Mouse (Mus musculus) myocyte (in vitro differentiated cells): ENCODE data around the gene Tmcc3. TPM values are rescaled to one million over a fixed set of nuclear protein-coding genes. Genes with fewer than 3 reads are reported as not detected.

ENCODE experiments used
- H3K27me3 ChIP-seq: one replicate; pipeline ENCODE4 v1.6.1; 2011; ENCODE audit not compliant: control insufficient read depth, insufficient read depth, insufficient read length
- H3K36me3 ChIP-seq: one replicate; pipeline ENCODE4 v1.6.1; 2011; ENCODE audit not compliant: control insufficient read depth, insufficient read depth
- H3K4me2 ChIP-seq: one replicate; pipeline ENCODE4 v1.6.1; 2011; ENCODE audit warnings: low read depth, control low read depth
- H3K4me3 ChIP-seq: one replicate; pipeline ENCODE4 v1.5.1; 2011; ENCODE audit warnings: mild to moderate bottlenecking, control low read depth, moderate library complexity
- H3K79me2 ChIP-seq: one replicate; pipeline ENCODE4 v1.6.1; 2011; ENCODE audit not compliant: control insufficient read depth, insufficient read depth
- H3ac ChIP-seq: one replicate; pipeline ENCODE4 v1.6.1; 2011; ENCODE audit not compliant: control insufficient read depth, insufficient read length
- CEBPB ChIP-seq: IDR thresholded peaks from 2 replicates; pipeline ENCODE4 v1.6.1; 2011; ENCODE audit warnings: mild to moderate bottlenecking, moderate library complexity; ENCODE audit not compliant: poor library complexity, insufficient read depth, severe bottlenecking
- E2F4 ChIP-seq: IDR thresholded peaks from one replicate; pipeline ENCODE4 v1.6.1; 2011; ENCODE audit warnings: mild to moderate bottlenecking, control low read depth, moderate library complexity; ENCODE audit not compliant: insufficient read depth
- MAX ChIP-seq: IDR thresholded peaks from one replicate; pipeline ENCODE4 v1.6.1; 2011; ENCODE audit warnings: low read depth, mild to moderate bottlenecking, control low read depth
- MYOD1 ChIP-seq, 3 experiments: IDR thresholded peaks; one replicate each; pipeline ENCODE4 v1.6.1; 2011; ENCODE audit warnings: control low read depth in 2 of 3, low read depth in 2 of 3, mild to moderate bottlenecking in 2 of 3, moderate library complexity in 1 of 3; ENCODE audit not compliant: insufficient read length in 2 of 3, control insufficient read depth in 1 of 3
- MYOG ChIP-seq, 3 experiments: IDR thresholded peaks; one replicate each; pipeline ENCODE4 v1.6.1; 2011; ENCODE audit warnings: control low read depth in 2 of 3, low read depth in 2 of 3, mild to moderate bottlenecking in 2 of 3; ENCODE audit not compliant: insufficient read length in 2 of 3, control insufficient read depth in 1 of 3, insufficient read depth in 1 of 3
- POLR2A ChIP-seq: IDR thresholded peaks from one replicate; pipeline ENCODE4 v1.6.1; 2011; ENCODE audit warnings: low read depth, mild to moderate bottlenecking, control low read depth, moderate library complexity; ENCODE audit not compliant: insufficient read length
- POLR2AphosphoS2 ChIP-seq: IDR thresholded peaks from one replicate; pipeline ENCODE4 v1.6.1; 2011; ENCODE audit warnings: low read depth, control low read depth; ENCODE audit not compliant: insufficient read length
- REST ChIP-seq: IDR thresholded peaks from one replicate; pipeline ENCODE4 v1.6.1; 2011; ENCODE audit warnings: mild to moderate bottlenecking, control low read depth, moderate library complexity; ENCODE audit not compliant: insufficient read depth, insufficient read length
- SRF ChIP-seq: IDR thresholded peaks from one replicate; pipeline ENCODE4 v1.6.1; 2011; ENCODE audit warnings: low read depth; ENCODE audit not compliant: control insufficient read depth, insufficient read length
- TCF12 ChIP-seq: IDR thresholded peaks from one replicate; pipeline ENCODE4 v1.6.1; 2011; ENCODE audit warnings: mild to moderate bottlenecking, control low read depth; ENCODE audit not compliant: poor library complexity, insufficient read depth, severe bottlenecking
- TCF3 ChIP-seq: IDR thresholded peaks from one replicate; pipeline ENCODE4 v1.6.1; 2011; ENCODE audit warnings: low read depth, control low read depth; ENCODE audit not compliant: insufficient read length
- USF1 ChIP-seq: IDR thresholded peaks from one replicate; pipeline ENCODE4 v1.6.1; 2011; ENCODE audit warnings: low read depth, mild to moderate bottlenecking, control low read depth, moderate library complexity
- polyA plus RNA-seq: library from polyadenylated mRNA; unstranded; fragments of >200 nt; fragmentation: generic; extraction: Trizol; gene quantifications from one replicate; pipeline ENCODE4 v1.2.1, GENCODE M21; 2012; ENCODE audit warnings: missing spikeins

Tmcc3 gene
- polyA plus RNA-seq, 1 experiment, result 16.6 TPM

GRCm38 (mm10) chr10:94619586-94619985, 307.8 kb downstream of the Tmcc3 start:
- Histone ChIP-seq H3K4me3 (no peak overlapping the region), H3K4me2 (no peak overlapping the region), H3K27me3 (no peaks in the 10 kb centered on the region), H3K79me2 (no peaks in the 10 kb centered on the region), H3K36me3 (no peaks in the 10 kb centered on the region), H3ac (no peak overlapping the region)
- no peak for TF ChIP-seq POLR2AphosphoS2
- TF ChIP-seq SRF, result no peak
- no peak for TF ChIP-seq MYOD1 (IDR thresholded peaks at IDR 0.05; ENCODE audit: control insufficient read depth in 1 of 3, insufficient read length in 2 of 3, low read depth in 2 of 3)
- TF ChIP-seq MYOG (IDR thresholded peaks at IDR 0.05; ENCODE audit: control insufficient read depth in 1 of 3, insufficient read depth in 1 of 3, insufficient read length in 2 of 3, low read depth in 2 of 3), result no peak

GRCm38 (mm10) chr10:94620561-94620960, 308.8 kb downstream of the Tmcc3 start:
- Histone ChIP-seq H3K79me2 (no peaks in the 10 kb centered on the region), H3ac (no peak overlapping the region), H3K4me2 (no peak overlapping the region), H3K36me3 (no peaks in the 10 kb centered on the region), H3K4me3 (no peak overlapping the region), H3K27me3 (no peaks in the 10 kb centered on the region)
- no peak for TF ChIP-seq REST
- no peak for TF ChIP-seq MAX
- TF ChIP-seq MYOG (IDR thresholded peaks at IDR 0.05; ENCODE audit: control insufficient read depth in 1 of 3, insufficient read depth in 1 of 3, insufficient read length in 2 of 3, low read depth in 2 of 3), result no peak
- TF ChIP-seq USF1, result no peak
- no peak for TF ChIP-seq MYOD1 (IDR thresholded peaks at IDR 0.05; ENCODE audit: control insufficient read depth in 1 of 3, insufficient read length in 2 of 3, low read depth in 2 of 3)
- TF ChIP-seq POLR2A, result no peak
- TF ChIP-seq CEBPB, result no peak
- no peak for TF ChIP-seq SRF
- no peak for TF ChIP-seq TCF12
- TF ChIP-seq TCF3, result no peak
- no peak for TF ChIP-seq E2F4
- no peak for TF ChIP-seq POLR2AphosphoS2

- H3K79me2 ChIP-seq, result no peaks in the 10 kb centered on the region
- peaks cover 7% of the 10 kb centered on the region for H3K27me3 ChIP-seq
- TF ChIP-seq SRF (no peak), MYOG (IDR thresholded peaks at IDR 0.05; ENCODE audit: control insufficient read depth in 1 of 3, insufficient read depth in 1 of 3, insufficient read length in 2 of 3, low read depth in 2 of 3) (no peak)
- no peak overlapping the region for H3K4me3 ChIP-seq
- no peaks in the 10 kb centered on the region for H3K36me3 ChIP-seq
- no peak overlapping the region for H3K4me2 ChIP-seq
- no peak overlapping the region for H3ac ChIP-seq
Observed at GRCm38 (mm10) chr10:94621420-94622225, 309.9 kb downstream of the Tmcc3 start.

- TF ChIP-seq CEBPB (no peak), TCF12 (no peak), MYOG (IDR thresholded peaks at IDR 0.05; ENCODE audit: control insufficient read depth in 1 of 3, insufficient read depth in 1 of 3, insufficient read length in 2 of 3, low read depth in 2 of 3) (no peak), POLR2A (no peak), TCF3 (no peak), REST (no peak), MAX (no peak), E2F4 (no peak), SRF (no peak), USF1 (no peak), POLR2AphosphoS2 (no peak), MYOD1 (IDR thresholded peaks at IDR 0.05; ENCODE audit: control insufficient read depth in 1 of 3, insufficient read length in 2 of 3, low read depth in 2 of 3) (no peak)
- H3K27me3 ChIP-seq, result peaks cover 7% of the 10 kb centered on the region
- H3K4me3 ChIP-seq, result no peak overlapping the region
- no peak overlapping the region for H3K4me2 ChIP-seq
- no peak overlapping the region for H3ac ChIP-seq
- no peaks in the 10 kb centered on the region for H3K79me2 ChIP-seq
- no peaks in the 10 kb centered on the region for H3K36me3 ChIP-seq
Observed at GRCm38 (mm10) chr10:94622281-94622680, 310.5 kb downstream of the Tmcc3 start.

- Histone ChIP-seq H3K4me3 (no peak overlapping the region), H3K36me3 (no peaks in the 10 kb centered on the region), H3K27me3 (peaks cover 7% of the 10 kb centered on the region), H3K79me2 (no peaks in the 10 kb centered on the region), H3ac (no peak overlapping the region), H3K4me2 (no peak overlapping the region)
- no peak for TF ChIP-seq CEBPB
- TF ChIP-seq E2F4, result no peak
- TF ChIP-seq SRF, result no peak
- TF ChIP-seq MYOG (IDR thresholded peaks at IDR 0.05; ENCODE audit: control insufficient read depth in 1 of 3, insufficient read depth in 1 of 3, insufficient read length in 2 of 3, low read depth in 2 of 3), result no peak
- TF ChIP-seq TCF3, result no peak
- TF ChIP-seq POLR2AphosphoS2, result no peak
- TF ChIP-seq MYOD1 (IDR thresholded peaks at IDR 0.05; ENCODE audit: control insufficient read depth in 1 of 3, insufficient read length in 2 of 3, low read depth in 2 of 3), result no peak
- TF ChIP-seq TCF12, result no peak
- no peak for TF ChIP-seq MAX
- TF ChIP-seq REST, result no peak
- no peak for TF ChIP-seq POLR2A
- no peak for TF ChIP-seq USF1
Observed at GRCm38 (mm10) chr10:94622828-94623227, 311.1 kb downstream of the Tmcc3 start.
